Mouse (Mus musculus) bone marrow macrophage, adult 2 months (primary cell): ENCODE measurements around the gene Gm21746. TPM values are rescaled to one million over a fixed set of nuclear protein-coding genes. Genes with fewer than 3 reads are reported as not detected.
"Not testable (repeated sequence)": the region's sequence is repeated elsewhere in the genome, so short reads cannot be mapped to it uniquely, and the experiment has no call there.

Experiments
- H3K27ac ChIP-seq: 2 replicates; pipeline ENCODE4 v1.5.1; 2012; ENCODE audit warnings: low read depth, low read length; ENCODE audit not compliant: insufficient read depth
- H3K4me1 ChIP-seq: 2 replicates; pipeline ENCODE4 v1.6.1; 2012; ENCODE audit warnings: low read length; ENCODE audit not compliant: control insufficient read depth, insufficient read depth
- H3K4me3 ChIP-seq: 2 replicates; pipeline ENCODE4 v1.5.1; 2012; ENCODE audit warnings: mild to moderate bottlenecking, low read length, moderate library complexity; ENCODE audit not compliant: insufficient read depth
- polyA plus RNA-seq: library from polyadenylated mRNA; stranded (reverse); fragments of >200 nt; gene quantifications from 2 replicates; pipeline ENCODE4 v1.2.4, GENCODE M21; 2012; ENCODE audit not compliant: missing spikeins, insufficient read depth, insufficient read length

Gene Gm21746
- polyA plus RNA-seq: not detected in 2 replicates

GRCm38 (mm10) chrY:6237895-6238294, at the start of gene Gm21746:
TSS of gene Gm21746 (minus strand) at chrY:6237995.
- H3K4me1 ChIP-seq, H3K4me3 ChIP-seq, H3K27ac ChIP-seq: not testable (repeated sequence)

- not testable (repeated sequence) for H3K27ac ChIP-seq, H3K4me3 ChIP-seq, H3K4me1 ChIP-seq
These were observed 29.0 kb upstream of the Gm21746 start, which contains the start of gene Gm20873 for GRCm38 (mm10) chrY:6266798-6267197. TSS of gene Gm20873 (plus strand) at chrY:6267098.

Other genes starting within 250 kb of the Gm21746 start
- not detected in 2 replicates for gene Gm20873, start 29.1 kb upstream of the Gm21746 start, polyA plus RNA-seq